Mouse (Mus musculus) limb, embryonic 13.5 days (tissue): ENCODE results near the gene Gpr75. TPM values are rescaled to one million over a fixed set of nuclear protein-coding genes. Genes with fewer than 3 reads are reported as not detected.

Experiments
- polyA plus RNA-seq: library from polyadenylated mRNA; unstranded; fragments of >200 nt; fragmentation: Nextera tagmentation; extraction: Ambion mirVana; gene quantifications from 2 replicates; pipeline ENCODE4 v1.2.1, GENCODE M21; 2015

Gene Gpr75
- polyA plus RNA-seq, 1 experiment from 2014 or later: 0.52 TPM

Other genes with a start within 250 kb of the Gpr75 start
- gene Acyp2, start 235.8 kb upstream of the Gpr75 start, polyA plus RNA-seq: 8.0 and 8.2 TPM in 2 replicates
- gene Psme4, start 113.6 kb upstream of the Gpr75 start, polyA plus RNA-seq: 22.4 and 25.2 TPM in 2 replicates
- 36.5 and 38.1 TPM in 2 replicates for gene Asb3, start 58 bp downstream of the Gpr75 start, polyA plus RNA-seq
- 12.7 and 13.9 TPM in 2 replicates for gene Erlec1, start 69.0 kb downstream of the Gpr75 start, polyA plus RNA-seq
- 11.5 and 12.0 TPM in 2 replicates for gene Chac2, start 101.0 kb downstream of the Gpr75 start, polyA plus RNA-seq